Mouse (Mus musculus) forebrain, postnatal 0 days (tissue): ENCODE data around the gene Shprh. TPM values are rescaled to one million over a fixed set of nuclear protein-coding genes. Genes with fewer than 3 reads are reported as not detected.

Experiments used
- ATAC-seq: fragments of 200-750 bp; cut with Nextera tagmentation; 2 replicates; pipeline ENCODE4 v1.8.0; 2017; ENCODE audit warnings: mild to moderate bottlenecking, moderate library complexity
- DNase-seq: peaks from one replicate; pipeline ENCODE4 v3.0.0-alpha.2; 2015
- H3K27ac ChIP-seq: fragments of 300-500 bp; sonication (generic); 2 replicates; pipeline ENCODE4 v1.5.1; 2014; ENCODE audit warnings: low read depth, mild to moderate bottlenecking, antibody characterized with exemption, low read length, moderate library complexity, mixed read lengths
- H3K27me3 ChIP-seq: fragments of 300-500 bp; sonication (generic); 2 replicates; pipeline ENCODE4 v1.6.1; 2014; ENCODE audit warnings: mild to moderate bottlenecking, low read length, mixed read lengths; ENCODE audit not compliant: insufficient read depth
- H3K36me3 ChIP-seq: fragments of 300-500 bp; sonication (generic); 2 replicates; pipeline ENCODE4 v1.6.1; 2014; ENCODE audit warnings: mild to moderate bottlenecking, moderate library complexity; ENCODE audit not compliant: insufficient read depth
- H3K4me1 ChIP-seq: fragments of 300-500 bp; sonication (generic); 2 replicates; pipeline ENCODE4 v1.6.1; 2014; ENCODE audit warnings: antibody characterized with exemption; ENCODE audit not compliant: insufficient read depth
- H3K4me2 ChIP-seq: fragments of 300-500 bp; sonication (generic); 2 replicates; pipeline ENCODE4 v1.6.1; 2014; ENCODE audit warnings: low read depth, mild to moderate bottlenecking, moderate library complexity
- H3K4me3 ChIP-seq: fragments of 300-500 bp; sonication (generic); 2 replicates; pipeline ENCODE4 v1.5.1; 2014; ENCODE audit warnings: low read depth, low read length, mixed read lengths
- H3K9ac ChIP-seq: fragments of 300-500 bp; sonication (generic); 2 replicates; pipeline ENCODE4 v1.6.1; 2014; ENCODE audit warnings: mild to moderate bottlenecking
- H3K9me3 ChIP-seq: fragments of 300-500 bp; sonication (generic); 2 replicates; pipeline ENCODE4 v1.6.1; 2016; ENCODE audit warnings: low read length
- CTCF ChIP-seq: sonication (generic); IDR thresholded peaks from 2 replicates; pipeline ENCODE4 v1.5.1; 2016; ENCODE audit warnings: antibody characterized with exemption, control low read depth, low read depth
- WGBS: fragments of 180-500 bp; shearing (Covaris S2); extraction: QIAGEN DNeasy Blood & Tissue Kit; methylation state at CpG from one replicate; pipeline ENCODE4 v1.1.7; 2014; 5-methylcytosine and 5-hydroxymethylcytosine counted together
- polyA plus RNA-seq: library from polyadenylated mRNA; unstranded; fragments of >200 nt; fragmentation: Nextera tagmentation; extraction: Ambion mirVana; gene quantifications from 2 replicates; pipeline ENCODE4 v1.2.1, GENCODE M21; 2015
- total RNA-seq: library from RNA; depleted of rRNA; stranded (reverse); fragments of >200 nt; gene quantifications from 2 replicates; pipeline ENCODE4 v1.2.3, GENCODE M21; 2014; rRNA removed

The Shprh gene
- total RNA-seq (29.7 and 31.8 TPM in 2 replicates), polyA plus RNA-seq (7.3 and 12.7 TPM in 2 replicates)

GRCm38 (mm10) chr10:11148884-11149741 is at the start of gene Shprh:
TSS of gene Shprh (plus strand) at chr10:11149427.
- H3K4me2 ChIP-seq, result peak within 1 kb of the TSS; percentile 69
- peaks cover 4% of the 10 kb centered on the region; the same call in 1 of the 2 replicates for H3K36me3 ChIP-seq
- WGBS, result under 1% methylated on average over 60 of the region's 60 CpGs
- peaks cover 17% of the 10 kb centered on the region for H3K4me1 ChIP-seq
- peak; percentile 65 for TF ChIP-seq CTCF
- ATAC-seq, result peak; percentile 99
- H3K27me3 ChIP-seq, result no peaks in the 10 kb centered on the region
- no peaks in the 10 kb centered on the region for H3K9me3 ChIP-seq
- peak within 1 kb of the TSS; percentile 82 for H3K4me3 ChIP-seq
- H3K27ac ChIP-seq, result peak within 1 kb of the TSS; percentile 86
- DNase-seq, result peak; percentile 99
- peak within 1 kb of the TSS; percentile 80 for H3K9ac ChIP-seq

DNA sequence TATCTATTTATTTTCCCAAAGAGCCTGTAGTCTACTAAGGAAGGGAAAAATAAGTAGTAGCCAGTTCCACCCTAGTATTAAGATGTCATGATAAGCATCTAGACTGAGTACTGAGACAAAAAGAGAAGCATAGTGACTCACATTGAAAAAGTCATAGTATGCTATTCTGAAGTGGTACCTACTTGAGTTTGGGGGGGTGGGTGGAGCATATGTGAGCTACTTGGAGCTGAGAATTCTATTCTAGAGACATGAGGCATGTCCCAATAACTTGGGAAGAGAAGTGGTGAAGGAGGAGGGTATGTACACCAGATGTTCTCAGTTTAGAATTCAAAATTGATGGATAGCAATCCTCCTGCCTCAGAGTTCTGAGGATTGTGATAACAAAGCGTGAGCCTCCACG is 27.4 kb upstream of the Shprh start:
- WGBS, result 98% methylated on average over 2 of the region's 2 CpGs
- Histone ChIP-seq H3K27ac (no peak overlapping the region), H3K4me1 (no peaks in the 10 kb centered on the region), H3K9ac (no peak overlapping the region), H3K36me3 (no peaks in the 10 kb centered on the region), H3K9me3 (no peaks in the 10 kb centered on the region), H3K27me3 (no peaks in the 10 kb centered on the region), H3K4me3 (no peak overlapping the region), H3K4me2 (no peak overlapping the region)
- no peak for TF ChIP-seq CTCF
- ATAC-seq (no peak), DNase-seq (no peak)

GRCm38 (mm10) chr10:11145580-11145979 is 3.6 kb upstream of the Shprh start:
- DNase-seq (no peak), ATAC-seq (no peak)
- Histone ChIP-seq H3K9ac (no peak overlapping the region), H3K36me3 (no peaks in the 10 kb centered on the region), H3K27me3 (no peaks in the 10 kb centered on the region), H3K4me1 (peaks cover 4% of the 10 kb centered on the region; the same call in 1 of the 2 replicates), H3K27ac (no peak overlapping the region), H3K4me2 (no peak overlapping the region), H3K4me3 (no peak overlapping the region), H3K9me3 (no peaks in the 10 kb centered on the region)
- no peak for TF ChIP-seq CTCF

DNA sequence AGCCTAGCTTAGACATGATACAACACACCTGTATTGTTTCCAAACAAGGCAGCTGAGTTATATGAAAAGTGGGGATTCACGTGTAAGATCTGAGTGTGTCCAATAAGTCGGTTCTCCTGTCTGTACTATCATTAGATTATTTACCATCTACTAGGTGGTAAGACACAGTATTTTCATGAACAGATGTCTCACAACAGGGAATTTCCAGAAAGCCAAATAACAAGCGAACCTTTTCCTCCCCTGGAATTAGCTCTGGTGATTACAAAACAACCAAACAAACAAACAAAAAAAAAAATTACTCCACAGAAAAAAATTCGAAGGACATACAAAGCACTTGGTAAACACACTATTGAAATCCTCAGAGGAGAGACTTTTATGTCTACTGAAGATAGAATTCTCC is 781 bp upstream of the Shprh start:
- Histone ChIP-seq H3K9me3 (no peaks in the 10 kb centered on the region), H3K9ac (no peak overlapping the region), H3K36me3 (peaks cover 4% of the 10 kb centered on the region; the same call in 1 of the 2 replicates), H3K4me3 (peak overlapping the region; percentile 82; the same call in 1 of the 2 replicates), H3K27ac (no peak overlapping the region), H3K27me3 (no peaks in the 10 kb centered on the region), H3K4me1 (peaks cover 17% of the 10 kb centered on the region), H3K4me2 (no peak overlapping the region)
- TF ChIP-seq CTCF, result no peak
- DNase-seq (no peak), ATAC-seq (no peak)
- 77% methylated on average over 4 of the region's 4 CpGs for WGBS

- WGBS, result under 1% methylated on average over 20 of the region's 20 CpGs
- DNase-seq, result no peak
- H3K9ac ChIP-seq, result peak overlapping the region; percentile 80
- H3K27me3 ChIP-seq, result no peaks in the 10 kb centered on the region
- peaks cover 4% of the 10 kb centered on the region; the same call in 1 of the 2 replicates for H3K36me3 ChIP-seq
- H3K4me3 ChIP-seq, result peak overlapping the region; percentile 82
- H3K4me2 ChIP-seq, result peak overlapping the region; percentile 69
- no peak for TF ChIP-seq CTCF
- no peak for ATAC-seq
- H3K27ac ChIP-seq, result peak overlapping the region; percentile 86
- no peaks in the 10 kb centered on the region for H3K9me3 ChIP-seq
- H3K4me1 ChIP-seq, result peaks cover 17% of the 10 kb centered on the region
Observed at GRCm38 (mm10) chr10:11149742-11150125, 507 bp downstream of the Shprh start.

- peaks cover 6% of the 10 kb centered on the region for H3K36me3 ChIP-seq
- DNase-seq (no peak), ATAC-seq (no peak)
- no peak overlapping the region for H3K9ac ChIP-seq
- TF ChIP-seq CTCF, result no peak
- 95% methylated on average over 14 of the region's 14 CpGs for WGBS
- no peak overlapping the region for H3K4me3 ChIP-seq
- H3K4me1 ChIP-seq, result peaks cover 17% of the 10 kb centered on the region
- no peaks in the 10 kb centered on the region for H3K9me3 ChIP-seq
- no peak overlapping the region for H3K27ac ChIP-seq
- H3K4me2 ChIP-seq, result no peak overlapping the region
- H3K27me3 ChIP-seq, result no peaks in the 10 kb centered on the region
Observed at GRCm38 (mm10) chr10:11151644-11152043, 2.4 kb downstream of the Shprh start.

DNA sequence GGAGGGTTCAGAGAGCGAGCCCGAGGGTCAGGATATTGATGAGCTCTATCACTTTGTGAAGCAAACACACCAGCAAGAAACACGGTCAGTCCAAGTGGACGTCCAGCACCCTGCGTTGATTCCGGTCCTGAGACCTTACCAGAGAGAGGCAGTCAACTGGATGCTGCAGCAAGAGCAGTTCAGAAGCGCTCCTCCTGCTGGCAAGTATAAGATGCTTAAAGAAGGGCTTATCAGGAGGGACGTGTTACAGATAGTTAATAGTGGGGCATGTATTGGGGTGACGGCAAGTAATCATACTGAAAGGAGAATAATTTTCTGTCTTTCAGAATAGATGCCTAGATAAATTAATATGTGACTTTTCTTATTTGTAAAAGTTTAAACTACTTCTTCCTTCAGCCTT is 7.8 kb downstream of the Shprh start:
- Histone ChIP-seq H3K27me3 (no peaks in the 10 kb centered on the region), H3K36me3 (peaks cover 15% of the 10 kb centered on the region), H3K9ac (no peak overlapping the region), H3K9me3 (no peaks in the 10 kb centered on the region), H3K27ac (no peak overlapping the region), H3K4me1 (peaks cover 5% of the 10 kb centered on the region; the same call in 1 of the 2 replicates), H3K4me3 (no peak overlapping the region), H3K4me2 (no peak overlapping the region)
- 87% methylated on average over 9 of the region's 9 CpGs for WGBS
- no peak for ATAC-seq
- peak; percentile 37; the same call in 1 of the 2 replicates for TF ChIP-seq CTCF
- no peak for DNase-seq
